Mouse (Mus musculus) lung, postnatal 0 days (tissue): ENCODE measurements at regions not wholly inside any gene's neighbourhood (a gene's known extent, or its start where the extent isn't known, plus 50 kb on each side); places are given as distances from the start of the nearest gene placed in this dataset.

Experiments
- ATAC-seq: fragments of 200-750 bp; cut with Nextera tagmentation; 2 replicates; pipeline ENCODE4 v1.8.0; 2017; ENCODE audit warnings: moderate library complexity
- DNase-seq: peaks from one replicate; pipeline ENCODE4 v3.0.0-alpha.2; 2016; ENCODE audit warnings: low spot score
- H3K27ac ChIP-seq: fragments of 300-500 bp; sonication (generic); 2 replicates; pipeline ENCODE4 v1.5.1; 2014; ENCODE audit warnings: antibody characterized with exemption, mild to moderate bottlenecking, low read length, mixed read lengths
- H3K27me3 ChIP-seq: fragments of 300-500 bp; sonication (generic); replicated peaks from 2 replicates; pipeline ENCODE4 v1.6.1; 2014; ENCODE audit warnings: low read length, mixed read lengths; ENCODE audit not compliant: insufficient read depth
- H3K36me3 ChIP-seq: fragments of 300-500 bp; sonication (generic); 2 replicates; pipeline ENCODE4 v1.6.1; 2014; ENCODE audit warnings: low read length, mixed read lengths; ENCODE audit not compliant: insufficient read depth
- H3K4me1 ChIP-seq: fragments of 300-500 bp; sonication (generic); 2 replicates; pipeline ENCODE4 v1.6.1; 2014; ENCODE audit warnings: antibody characterized with exemption, low read depth, low read length, mixed read lengths; ENCODE audit not compliant: insufficient read depth
- H3K4me2 ChIP-seq: fragments of 300-500 bp; sonication (generic); replicated peaks from 2 replicates; pipeline ENCODE4 v1.6.1; 2014; ENCODE audit warnings: low read depth, mild to moderate bottlenecking, low read length, moderate library complexity, mixed read lengths
- H3K4me3 ChIP-seq: fragments of 300-500 bp; sonication (generic); 2 replicates; pipeline ENCODE4 v1.5.1; 2014; ENCODE audit warnings: low read depth, low read length
- H3K9ac ChIP-seq: fragments of 300-500 bp; sonication (generic); replicated peaks from 2 replicates; pipeline ENCODE4 v1.6.1; 2014; ENCODE audit warnings: low read depth, mild to moderate bottlenecking
- H3K9me3 ChIP-seq: fragments of 300-500 bp; sonication (generic); 2 replicates; pipeline ENCODE4 v1.6.1; 2016; ENCODE audit warnings: low read length, mixed read lengths
- CTCF ChIP-seq: IDR thresholded peaks from 2 replicates; pipeline ENCODE4 v1.5.1; 2016; ENCODE audit warnings: antibody characterized with exemption, mild to moderate bottlenecking
- EP300 ChIP-seq: IDR thresholded peaks from 2 replicates; pipeline ENCODE4 v1.6.1; 2016; ENCODE audit warnings: antibody characterized with exemption, mild to moderate bottlenecking, control low read depth
- WGBS: fragments of 180-500 bp; shearing (Covaris S2); extraction: QIAGEN DNeasy Blood & Tissue Kit; methylation state at CpG from one replicate; pipeline ENCODE4 v1.1.7; 2014; 5-methylcytosine and 5-hydroxymethylcytosine counted together

GRCm38 (mm10) chr2:117915821-117916220, 195.9 kb upstream of the Thbs1 start:
- H3K4me1 ChIP-seq = no peaks in the 10 kb centered on the region
- WGBS = 62% methylated on average over 2 of the region's 2 CpGs
- no peak overlapping the region for H3K4me2 ChIP-seq
- no peak overlapping the region for H3K4me3 ChIP-seq
- DNase-seq = no peak
- no peak overlapping the region for H3K9ac ChIP-seq
- no peak overlapping the region for H3K27ac ChIP-seq
- H3K36me3 ChIP-seq = no peaks in the 10 kb centered on the region
- H3K9me3 ChIP-seq = no peaks in the 10 kb centered on the region
- no peak for ATAC-seq
- TF ChIP-seq EP300 = no peak
- no peak for TF ChIP-seq CTCF
- no peaks in the 10 kb centered on the region for H3K27me3 ChIP-seq

- H3K9me3 ChIP-seq = no peaks in the 10 kb centered on the region
- no peak for ATAC-seq
- no peak overlapping the region for H3K4me2 ChIP-seq
- H3K9ac ChIP-seq = no peak overlapping the region
- H3K4me3 ChIP-seq = no peak overlapping the region
- H3K27me3 ChIP-seq = no peaks in the 10 kb centered on the region
- peak; percentile 31 for DNase-seq
- H3K27ac ChIP-seq = no peak overlapping the region
- 48% methylated on average over 3 of the region's 3 CpGs for WGBS
- no peaks in the 10 kb centered on the region for H3K36me3 ChIP-seq
- H3K4me1 ChIP-seq = no peaks in the 10 kb centered on the region
- no peak for TF ChIP-seq CTCF
- TF ChIP-seq EP300 = no peak
Observed at GRCm38 (mm10) chr2:117917181-117917580, 194.5 kb upstream of the Thbs1 start.

GRCm38 (mm10) chr2:117924877-117925276, 186.8 kb upstream of the Thbs1 start:
- DNase-seq = no peak
- H3K9me3 ChIP-seq = no peaks in the 10 kb centered on the region

GRCm38 (mm10) chr2:117925412-117925811, 186.3 kb upstream of the Thbs1 start:
- Histone ChIP-seq H3K9ac (no peak overlapping the region), H3K4me2 (no peak overlapping the region), H3K36me3 (no peaks in the 10 kb centered on the region), H3K9me3 (no peaks in the 10 kb centered on the region), H3K27ac (no peak overlapping the region), H3K27me3 (no peaks in the 10 kb centered on the region), H3K4me3 (no peak overlapping the region), H3K4me1 (peaks cover 3% of the 10 kb centered on the region; the same call in 1 of the 2 replicates)
- 83% methylated on average over 5 of the region's 5 CpGs for WGBS
- DNase-seq = peak; percentile 41
- TF ChIP-seq CTCF = no peak
- no peak; the same call in 1 of the 2 replicates for TF ChIP-seq EP300
- ATAC-seq = no peak

More at GRCm38 (mm10) chr2:117924877-117925276, 186.8 kb upstream of the Thbs1 start:
- no peak for TF ChIP-seq CTCF
- no peak for TF ChIP-seq EP300
- Histone ChIP-seq H3K27ac (no peak overlapping the region), H3K36me3 (no peaks in the 10 kb centered on the region), H3K27me3 (no peaks in the 10 kb centered on the region), H3K9ac (no peak overlapping the region), H3K4me3 (no peak overlapping the region), H3K4me1 (peaks cover 3% of the 10 kb centered on the region; the same call in 1 of the 2 replicates), H3K4me2 (no peak overlapping the region)
- WGBS = 62% methylated on average over 5 of the region's 5 CpGs
- no peak for ATAC-seq

GRCm38 (mm10) chr2:117928062-117928461, 183.6 kb upstream of the Thbs1 start:
- H3K4me2 ChIP-seq = no peak overlapping the region
- H3K9ac ChIP-seq = no peak overlapping the region
- ATAC-seq (peak; percentile 16; the same call in 1 of the 2 replicates), DNase-seq (no peak)
- H3K9me3 ChIP-seq = no peaks in the 10 kb centered on the region
- no peaks in the 10 kb centered on the region for H3K36me3 ChIP-seq
- no peak overlapping the region for H3K4me3 ChIP-seq
- no peak for TF ChIP-seq EP300
- TF ChIP-seq CTCF = no peak
- no peaks in the 10 kb centered on the region for H3K27me3 ChIP-seq
- H3K27ac ChIP-seq = no peak overlapping the region
- peaks cover 3% of the 10 kb centered on the region; the same call in 1 of the 2 replicates for H3K4me1 ChIP-seq
- WGBS = 42% methylated on average over 6 of the region's 6 CpGs

- DNase-seq (no peak), ATAC-seq (no peak)
- TF ChIP-seq CTCF = no peak
- no peak for TF ChIP-seq EP300
- Histone ChIP-seq H3K27ac (no peak overlapping the region), H3K27me3 (no peaks in the 10 kb centered on the region), H3K4me2 (no peak overlapping the region), H3K9ac (no peak overlapping the region), H3K4me1 (peaks cover 3% of the 10 kb centered on the region; the same call in 1 of the 2 replicates), H3K9me3 (no peaks in the 10 kb centered on the region), H3K4me3 (no peak overlapping the region), H3K36me3 (no peaks in the 10 kb centered on the region)
- WGBS = 42% methylated on average over 1 of the region's 1 CpGs
Observed at GRCm38 (mm10) chr2:117929586-117929985, 182.1 kb upstream of the Thbs1 start.
